Mouse (Mus musculus) midbrain, postnatal 0 days (tissue): ENCODE measurements at regions not wholly inside any gene's neighbourhood (a gene's known extent, or its start where the extent isn't known, plus 50 kb on each side); places are given as distances from the start of the nearest gene placed in this dataset.
"Not testable (repeated sequence)": the region's sequence is repeated elsewhere in the genome, so short reads cannot be mapped to it uniquely, and the experiment has no call there.

Experiments used
- ATAC-seq: fragments of 200-750 bp; cut with Nextera tagmentation; 2 replicates; pipeline ENCODE4 v1.8.0; 2017; ENCODE audit warnings: moderate number of reproducible peaks, mild to moderate bottlenecking, moderate TSS enrichment, moderate library complexity; ENCODE audit not compliant: low FRiP score
- DNase-seq: peaks from one replicate; pipeline ENCODE4 v3.0.0-alpha.2; 2015; ENCODE audit warnings: low spot score
- H3K27ac ChIP-seq: fragments of 300-500 bp; sonication (generic); 2 replicates; pipeline ENCODE4 v1.5.1; 2014; ENCODE audit warnings: low read depth, mild to moderate bottlenecking, low read length, mixed read lengths
- H3K27me3 ChIP-seq: fragments of 300-500 bp; sonication (generic); 2 replicates; pipeline ENCODE4 v1.6.1; 2014; ENCODE audit warnings: low read length, control low read depth, mixed read lengths; ENCODE audit not compliant: insufficient read depth
- H3K36me3 ChIP-seq: fragments of 300-500 bp; sonication (generic); 2 replicates; pipeline ENCODE4 v1.6.1; 2014; ENCODE audit warnings: low read length, control low read depth, mixed read lengths; ENCODE audit not compliant: insufficient read depth
- H3K4me1 ChIP-seq: fragments of 300-500 bp; sonication (generic); 2 replicates; pipeline ENCODE4 v1.6.1; 2014; ENCODE audit warnings: mild to moderate bottlenecking, control low read depth, antibody characterized with exemption, low read length, mixed read lengths; ENCODE audit not compliant: insufficient read depth
- H3K4me2 ChIP-seq: fragments of 300-500 bp; sonication (generic); 2 replicates; pipeline ENCODE4 v1.6.1; 2014; ENCODE audit warnings: low read depth, mild to moderate bottlenecking, low read length, mixed read lengths; ENCODE audit not compliant: poor library complexity, severe bottlenecking
- H3K4me3 ChIP-seq: fragments of 300-500 bp; sonication (generic); 2 replicates; pipeline ENCODE4 v1.5.1; 2014; ENCODE audit warnings: low read depth, mild to moderate bottlenecking, low read length, moderate library complexity
- H3K9ac ChIP-seq: fragments of 300-500 bp; sonication (generic); replicated peaks from 2 replicates; pipeline ENCODE4 v1.6.1; 2014; ENCODE audit warnings: mild to moderate bottlenecking, low read length, moderate library complexity, mixed read lengths; ENCODE audit not compliant: poor library complexity, severe bottlenecking
- H3K9me3 ChIP-seq: fragments of 300-500 bp; sonication (generic); 2 replicates; pipeline ENCODE4 v1.6.1; 2016; ENCODE audit warnings: low read length, control low read depth
- CTCF ChIP-seq: IDR thresholded peaks from 2 replicates; pipeline ENCODE4 v1.5.1; 2016; ENCODE audit warnings: antibody characterized with exemption, mild to moderate bottlenecking
- whole genome bisulfite sequencing: fragments of 180-500 bp; shearing (Covaris S2); extraction: QIAGEN DNeasy Blood & Tissue Kit; methylation state at CpG from one replicate; pipeline ENCODE4 v1.1.7; 2014; 5-methylcytosine and 5-hydroxymethylcytosine counted together

- no peak for ATAC-seq
- Histone ChIP-seq H3K27ac (no peak overlapping the region), H3K4me1 (no peaks in the 10 kb centered on the region), H3K4me2 (no peak overlapping the region), H3K4me3 (no peak overlapping the region), H3K36me3 (no peaks in the 10 kb centered on the region), H3K9me3 (peaks cover 9% of the 10 kb centered on the region; the same call in 1 of the 2 replicates), H3K9ac (no peak overlapping the region), H3K27me3 (no peaks in the 10 kb centered on the region)
- WGBS, result 93% methylated on average over 3 of the region's 3 CpGs
- no peak for TF ChIP-seq CTCF
- no peak for DNase-seq
These were observed 1038.8 kb upstream of the Sel1l start for GRCm38 (mm10) chr12:92887747-92888146.

GRCm38 (mm10) chr12:92886394-92887075 is 1037.6 kb upstream of the Sel1l start:
- 92% methylated on average over 20 of the region's 20 CpGs for WGBS
- not testable (repeated sequence) for H3K4me1 ChIP-seq, ATAC-seq, H3K4me2 ChIP-seq, H3K4me3 ChIP-seq, H3K27me3 ChIP-seq, H3K27ac ChIP-seq, H3K9ac ChIP-seq, DNase-seq, H3K36me3 ChIP-seq, H3K9me3 ChIP-seq

- not testable (repeated sequence) for DNase-seq, H3K27me3 ChIP-seq, H3K4me1 ChIP-seq, H3K9ac ChIP-seq, H3K4me3 ChIP-seq, H3K27ac ChIP-seq, ATAC-seq, H3K9me3 ChIP-seq, H3K4me2 ChIP-seq, H3K36me3 ChIP-seq
- 94% methylated on average over 2 of the region's 2 CpGs for WGBS
These were observed 1035.1 kb upstream of the Sel1l start for GRCm38 (mm10) chr12:92884014-92884413.

- H3K9me3 ChIP-seq, H3K4me2 ChIP-seq, H3K4me1 ChIP-seq, H3K27me3 ChIP-seq, H3K9ac ChIP-seq, H3K27ac ChIP-seq, DNase-seq, H3K4me3 ChIP-seq, ATAC-seq, H3K36me3 ChIP-seq: not testable (repeated sequence)
- no CpG with 5 or more reads among the region's 8 CpGs for WGBS
These were observed 1034.1 kb upstream of the Sel1l start for GRCm38 (mm10) chr12:92883091-92883490.

GRCm38 (mm10) chr12:92882540-92882939 is 1033.6 kb upstream of the Sel1l start:
- H3K36me3 ChIP-seq, H3K4me3 ChIP-seq, H3K9ac ChIP-seq, H3K4me2 ChIP-seq, H3K4me1 ChIP-seq, DNase-seq, H3K27me3 ChIP-seq, H3K9me3 ChIP-seq, ATAC-seq, H3K27ac ChIP-seq: not testable (repeated sequence)
- 99% methylated on average over 5 of the region's 11 CpGs for WGBS

- no peak for ATAC-seq
- Histone ChIP-seq H3K9ac (no peak overlapping the region), H3K4me1 (no peaks in the 10 kb centered on the region), H3K4me3 (no peak overlapping the region), H3K27me3 (no peaks in the 10 kb centered on the region), H3K36me3 (no peaks in the 10 kb centered on the region), H3K9me3 (no peaks in the 10 kb centered on the region), H3K4me2 (no peak overlapping the region), H3K27ac (no peak overlapping the region)
- no peak for TF ChIP-seq CTCF
- no peak for DNase-seq
- WGBS, result 93% methylated on average over 3 of the region's 3 CpGs
These were observed 1024.6 kb upstream of the Sel1l start for GRCm38 (mm10) chr12:92873602-92874001.
